Mouse (Mus musculus): Measurements from ENCODE around the gene Sbk2.

DNA sequence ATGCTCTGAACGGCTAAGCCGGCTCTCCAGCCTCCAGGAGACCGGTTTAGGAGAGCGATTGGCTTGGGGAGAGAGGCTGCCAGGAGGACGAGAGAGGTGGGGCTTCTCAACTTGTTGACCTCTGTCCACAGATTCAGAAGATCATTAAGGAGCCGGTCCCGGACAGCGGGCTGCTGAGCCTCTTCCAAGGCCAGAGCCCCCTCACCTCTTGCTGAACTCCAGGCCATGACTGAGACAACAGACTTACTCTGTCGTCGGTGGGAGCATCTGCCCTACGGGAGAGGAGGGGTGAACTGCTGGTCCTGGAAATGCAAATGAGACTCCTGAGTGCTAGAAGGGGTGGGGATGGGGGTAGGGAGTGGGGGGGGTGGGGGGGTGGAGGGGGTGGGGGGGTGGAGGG lies 69.0 kb downstream of the Sbk2 start:
- TF ChIP-seq ZMIZ1 (IDR thresholded peaks at IDR 0.05; ENCODE audit: low read depth, low read length) (no peak), CHD2 (IDR thresholded peaks at IDR 0.05; ENCODE audit: low read length) (no peak), ELF1 (IDR thresholded peaks at IDR 0.05; ENCODE audit: low read depth, low read length) (no peak), POLR2A (IDR thresholded peaks at IDR 0.05; ENCODE audit: low read depth, low read length) (no peak), ZNF384 (IDR thresholded peaks at IDR 0.05; ENCODE audit: low read depth, low read length) (no peak), CTCF (conservative IDR thresholded peaks at IDR 0.05 in 1 of 2, IDR thresholded peaks at IDR 0.05 in 1 of 2; ENCODE audit: low read depth in 2 of 2, low read length in 2 of 2) (no peak), RAD21 (IDR thresholded peaks at IDR 0.05; ENCODE audit: low read depth, low read length) (no peak), JUN (IDR thresholded peaks at IDR 0.05; ENCODE audit: insufficient read depth, low read depth, low read length) (no peak), MAX (IDR thresholded peaks at IDR 0.05; ENCODE audit: low read length) (no peak), USF1 (IDR thresholded peaks at IDR 0.05; ENCODE audit: low read depth, low read length) (no peak), ZKSCAN1 (IDR thresholded peaks at IDR 0.05; ENCODE audit: borderline replicate concordance, low read depth, low read length) (no peak), ETS1 (conservative IDR thresholded peaks at IDR 0.05; ENCODE audit: low read depth, low read length) (no peak)
